Mouse (Mus musculus) kidney, adult 2 months (tissue): Measurements from ENCODE around the gene Nckipsd. TPM values are rescaled to one million over a fixed set of nuclear protein-coding genes. Genes with fewer than 3 reads are reported as not detected.

Experiments
- DNase-seq: peaks from one replicate; pipeline ENCODE4 v3.0.0; 2021
- H3K27ac ChIP-seq: fragments of 200-500 bp; 2 replicates; pipeline ENCODE4 v1.5.1; 2012; ENCODE audit warnings: low read depth, low read length, control low read depth, inconsistent platforms; ENCODE audit not compliant: insufficient read depth
- H3K27me3 ChIP-seq: fragments of 200-500 bp; replicated peaks from 2 replicates; pipeline ENCODE4 v1.6.1; 2012; ENCODE audit warnings: mild to moderate bottlenecking, moderate library complexity, low read length, inconsistent platforms; ENCODE audit not compliant: control insufficient read depth, insufficient read depth
- H3K36me3 ChIP-seq: fragments of 200-500 bp; 2 replicates; pipeline ENCODE4 v1.6.1; 2012; ENCODE audit warnings: mild to moderate bottlenecking, moderate library complexity, low read length, inconsistent platforms; ENCODE audit not compliant: control insufficient read depth, insufficient read depth
- H3K4me1 ChIP-seq: fragments of 200-500 bp; 2 replicates; pipeline ENCODE4 v1.6.1; 2011; ENCODE audit warnings: low read length; ENCODE audit not compliant: control insufficient read depth, insufficient read depth
- H3K4me3 ChIP-seq: fragments of 200-500 bp; 2 replicates; pipeline ENCODE4 v1.5.1; 2011; ENCODE audit warnings: mild to moderate bottlenecking, low read depth, low read length, control low read depth; ENCODE audit not compliant: insufficient read depth
- CTCF ChIP-seq: fragments of 200-500 bp; conservative IDR thresholded peaks from 2 replicates; pipeline ENCODE4 v1.5.1; 2011; ENCODE audit warnings: low read depth, mild to moderate bottlenecking, control low read depth, low read length, moderate library complexity, mixed read lengths; ENCODE audit not compliant: insufficient read depth, insufficient read length
- POLR2A ChIP-seq: fragments of 200-500 bp; IDR thresholded peaks from one replicate; pipeline ENCODE4 v1.6.1; 2011; ENCODE audit warnings: low read depth, low read length, control low read depth
- WGBS: fragments of 180-500 bp; shearing (Covaris S2); methylation state at CpG from one replicate; pipeline ENCODE4 v1.1.7; 2018; 5-methylcytosine and 5-hydroxymethylcytosine counted together
- polyA plus RNA-seq: library from polyadenylated mRNA; depleted of rRNA; stranded (reverse); fragments of >200 nt; gene quantifications from 2 replicates; pipeline ENCODE4 v1.2.3, GENCODE M21; 2012

Nckipsd gene
- polyA plus RNA-seq, 1 experiment = 19.1 TPM

GRCm38 (mm10) chr9:108780959-108781358, 27.2 kb upstream of the Nckipsd start:
- peaks cover 20% of the 10 kb centered on the region for H3K4me1 ChIP-seq
- no peak overlapping the region for H3K4me3 ChIP-seq
- TF ChIP-seq CTCF = no peak
- no peak for TF ChIP-seq POLR2A
- H3K36me3 ChIP-seq = no peaks in the 10 kb centered on the region
- WGBS = 37% methylated on average over 5 of the region's 5 CpGs
- H3K27ac ChIP-seq = peak overlapping the region; percentile 21
- no peaks in the 10 kb centered on the region for H3K27me3 ChIP-seq
- peak; percentile 77 for DNase-seq

GRCm38 (mm10) chr9:108781891-108782290, 26.3 kb upstream of the Nckipsd start:
- no peak for DNase-seq
- 53% methylated on average over 4 of the region's 4 CpGs for WGBS
- H3K4me3 ChIP-seq = no peak overlapping the region
- TF ChIP-seq POLR2A = no peak
- TF ChIP-seq CTCF = no peak
- peaks cover 28% of the 10 kb centered on the region for H3K4me1 ChIP-seq
- no peaks in the 10 kb centered on the region for H3K36me3 ChIP-seq
- H3K27ac ChIP-seq = no peak overlapping the region
- no peaks in the 10 kb centered on the region for H3K27me3 ChIP-seq

GRCm38 (mm10) chr9:108782836-108783547, 25.2 kb upstream of the Nckipsd start:
- no peak overlapping the region for H3K27ac ChIP-seq
- TF ChIP-seq POLR2A (no peak), CTCF (no peak)
- WGBS = 24% methylated on average over 9 of the region's 9 CpGs

GRCm38 (mm10) chr9:108783548-108784463, 24.4 kb upstream of the Nckipsd start, which contains the start of gene Ip6k2:
Ip6k2 (plus strand) TSS chr9:108783796.
- DNase-seq = peak; percentile 98
- H3K27me3 ChIP-seq = no peaks in the 10 kb centered on the region
- under 1% methylated on average over 56 of the region's 56 CpGs for WGBS
- peak within 1 kb of the TSS; percentile 100 for H3K4me3 ChIP-seq
- H3K27ac ChIP-seq = peak within 1 kb of the TSS; percentile 87
- 0 out of 2 replicates have a peak, but pooled peaks have one; percentile 0 for TF ChIP-seq CTCF
- peak; percentile 29 for TF ChIP-seq POLR2A
- no peaks in the 10 kb centered on the region for H3K36me3 ChIP-seq
- H3K4me1 ChIP-seq = peaks cover 46% of the 10 kb centered on the region

More at GRCm38 (mm10) chr9:108782836-108783547, 25.2 kb upstream of the Nckipsd start:
- peak overlapping the region; percentile 44 for H3K4me3 ChIP-seq
- no peaks in the 10 kb centered on the region for H3K27me3 ChIP-seq
- no peaks in the 10 kb centered on the region for H3K36me3 ChIP-seq
- peaks cover 38% of the 10 kb centered on the region for H3K4me1 ChIP-seq
- no peak for DNase-seq

- TF ChIP-seq POLR2A (no peak), CTCF (no peak)
- Histone ChIP-seq H3K36me3 (no peaks in the 10 kb centered on the region), H3K4me3 (peak overlapping the region; percentile 30; the same call in 1 of the 2 replicates), H3K27ac (no peak overlapping the region), H3K27me3 (no peaks in the 10 kb centered on the region), H3K4me1 (peaks cover 49% of the 10 kb centered on the region)
- DNase-seq = no peak
Observed at GRCm38 (mm10) chr9:108785416-108785815, 22.8 kb upstream of the Nckipsd start.

GRCm38 (mm10) chr9:108786494-108786893, 21.7 kb upstream of the Nckipsd start:
- no peak for DNase-seq
- peaks cover 54% of the 10 kb centered on the region for H3K4me1 ChIP-seq
- peak overlapping the region; percentile 13; the same call in 1 of the 2 replicates for H3K27ac ChIP-seq
- H3K4me3 ChIP-seq = no peak overlapping the region
- H3K36me3 ChIP-seq = no peaks in the 10 kb centered on the region
- TF ChIP-seq POLR2A (no peak), CTCF (no peak)
- H3K27me3 ChIP-seq = no peaks in the 10 kb centered on the region
- WGBS = 55% methylated on average over 1 of the region's 1 CpGs

GRCm38 (mm10) chr9:108787080-108787479, 21.1 kb upstream of the Nckipsd start:
- WGBS = 81% methylated on average over 2 of the region's 2 CpGs

More at GRCm38 (mm10) chr9:108787080-108787479, 21.1 kb upstream of the Nckipsd start:
- H3K36me3 ChIP-seq = no peaks in the 10 kb centered on the region
- TF ChIP-seq CTCF (no peak), POLR2A (no peak)
- H3K27ac ChIP-seq = no peak overlapping the region
- no peak for DNase-seq
- peaks cover 57% of the 10 kb centered on the region for H3K4me1 ChIP-seq
- H3K4me3 ChIP-seq = no peak overlapping the region
- H3K27me3 ChIP-seq = no peaks in the 10 kb centered on the region
